Mouse (Mus musculus) CH12.LX (cell line): ENCODE results near the gene Otx2.

ENCODE experiments used
- E2F4 ChIP-seq: IDR thresholded peaks from 2 replicates; pipeline ENCODE4 v1.6.1; 2011; ENCODE audit warnings: low read depth, low read length, improper control_type of control experiment; ENCODE audit not compliant: insufficient replicate concordance
- EP300 ChIP-seq: IDR thresholded peaks from 2 replicates; pipeline ENCODE4 v1.6.1; 2011; ENCODE audit warnings: low read length, improper control_type of control experiment
- MXI1 ChIP-seq: IDR thresholded peaks from 2 replicates; pipeline ENCODE4 v1.6.1; 2011; ENCODE audit warnings: mild to moderate bottlenecking, low read depth, low read length, improper control_type of control experiment
- USF1 ChIP-seq: IDR thresholded peaks from 2 replicates; pipeline ENCODE4 v1.6.1; 2014; ENCODE audit warnings: low read depth, mild to moderate bottlenecking, inconsistent platforms, low read length, improper control_type of control experiment

DNA sequence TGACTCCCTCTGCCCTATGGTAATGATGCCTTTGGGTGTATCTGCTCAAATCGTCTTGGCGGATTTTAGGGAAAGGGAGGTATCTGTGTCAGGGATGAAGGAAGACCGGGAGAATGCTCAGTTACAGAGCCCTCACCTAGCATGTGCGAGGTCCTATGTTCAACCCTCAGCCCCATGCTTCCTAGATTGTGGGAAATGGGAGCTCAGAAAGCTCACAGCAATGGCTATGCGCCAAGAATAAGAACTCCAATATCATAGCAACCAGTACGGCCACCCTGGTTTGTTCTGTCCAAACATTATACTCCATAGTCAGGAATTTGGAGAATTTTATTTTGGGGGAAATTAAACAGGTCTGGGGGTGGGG lies 48.3 kb downstream of the Otx2 start:
- no peak for TF ChIP-seq MXI1
- TF ChIP-seq E2F4, result no peak
- TF ChIP-seq USF1, result no peak
- TF ChIP-seq EP300, result no peak
